Mouse (Mus musculus) liver, embryonic 14.5 days (tissue): ENCODE data around the gene Cdh23. TPM values are rescaled to one million over a fixed set of nuclear protein-coding genes. Genes with fewer than 3 reads are reported as not detected.

Experiments used
- ATAC-seq: fragments of 200-750 bp; cut with Nextera tagmentation; 2 replicates; pipeline ENCODE4 v1.8.0; 2017; ENCODE audit warnings: moderate number of reproducible peaks, mild to moderate bottlenecking, moderate library complexity; ENCODE audit not compliant: insufficient read depth
- DNase-seq, 3 experiments: peaks; one replicate each; pipeline ENCODE4 v3.0.0-alpha.2; 2012 to 2013; ENCODE audit warnings: low read depth in 3 of 3, low spot score in 3 of 3
- H3K27ac ChIP-seq: fragments of 300-500 bp; sonication (generic); 2 replicates; pipeline ENCODE4 v1.5.1; 2014; ENCODE audit warnings: moderate library complexity, mild to moderate bottlenecking, control low read depth, inconsistent platforms
- H3K27me3 ChIP-seq: fragments of 300-500 bp; sonication (generic); 2 replicates; pipeline ENCODE4 v1.6.1; 2014; ENCODE audit warnings: mild to moderate bottlenecking, low read length, moderate library complexity; ENCODE audit not compliant: control insufficient read depth, insufficient read depth
- H3K36me3 ChIP-seq: fragments of 300-500 bp; sonication (generic); replicated peaks from 2 replicates; pipeline ENCODE4 v1.6.1; 2014; ENCODE audit warnings: low read depth; ENCODE audit not compliant: control insufficient read depth, insufficient read depth
- H3K4me1 ChIP-seq, 2 experiments: fragments of 200-500 bp in 1 of 2; fragments of 300-500 bp in 1 of 2; sonication (generic) in 1 of 2; replicated peaks; 2 replicates each; pipeline ENCODE4 v1.6.1; 2012 to 2014; ENCODE audit warnings: antibody characterized with exemption in 1 of 2, inconsistent platforms in 1 of 2, low read length in 1 of 2; ENCODE audit not compliant: control insufficient read depth in 2 of 2, insufficient read depth in 2 of 2
- H3K4me2 ChIP-seq: fragments of 300-500 bp; sonication (generic); 2 replicates; pipeline ENCODE4 v1.6.1; 2014; ENCODE audit warnings: low read depth, mild to moderate bottlenecking, control low read depth, moderate library complexity
- H3K4me3 ChIP-seq, 2 experiments: fragments of 200-500 bp in 1 of 2; fragments of 300-500 bp in 1 of 2; sonication (generic) in 1 of 2; 2 replicates each; pipeline ENCODE4 v1.5.1; 2012 to 2014; ENCODE audit warnings: low read depth in 2 of 2, low read length in 2 of 2, mild to moderate bottlenecking in 2 of 2, control low read depth in 1 of 2, inconsistent platforms in 1 of 2, moderate library complexity in 1 of 2; ENCODE audit not compliant: insufficient read depth in 1 of 2
- H3K9ac ChIP-seq: fragments of 300-500 bp; sonication (generic); replicated peaks from 2 replicates; pipeline ENCODE4 v1.6.1; 2014; ENCODE audit warnings: mild to moderate bottlenecking, control low read depth, moderate library complexity
- H3K9me3 ChIP-seq: fragments of 300-500 bp; sonication (generic); 2 replicates; pipeline ENCODE4 v1.6.1; 2016; ENCODE audit warnings: low read length, mixed read lengths; ENCODE audit not compliant: control insufficient read depth
- CTCF ChIP-seq: IDR thresholded peaks from 2 replicates; pipeline ENCODE4 v1.5.1; 2016; ENCODE audit warnings: antibody characterized with exemption, low read depth, control low read depth
- EP300 ChIP-seq: IDR thresholded peaks from 2 replicates; pipeline ENCODE4 v1.6.1; 2016; ENCODE audit warnings: antibody characterized with exemption, low read depth
- WGBS: fragments of 180-500 bp; shearing (Covaris S2); extraction: QIAGEN DNeasy Blood & Tissue Kit; methylation state at CpG from one replicate; pipeline ENCODE4 v1.1.7; 2014; ENCODE audit not compliant: insufficient replicate concordance; 5-methylcytosine and 5-hydroxymethylcytosine counted together
- polyA plus RNA-seq, 2 experiments: library from polyadenylated mRNA; depleted of rRNA in 1 of 2; stranded (reverse) in 1 of 2; unstranded in 1 of 2; fragments of >200 nt; fragmentation: Nextera tagmentation in 1 of 2; extraction: Ambion mirVana in 1 of 2; gene quantifications; 2 replicates each; pipeline versions ENCODE4 v1.2.1 to v1.2.3; 2012 to 2014

Cdh23 gene
- polyA plus RNA-seq, 2 experiments: 0.02 TPM; not detected in 1

DNA sequence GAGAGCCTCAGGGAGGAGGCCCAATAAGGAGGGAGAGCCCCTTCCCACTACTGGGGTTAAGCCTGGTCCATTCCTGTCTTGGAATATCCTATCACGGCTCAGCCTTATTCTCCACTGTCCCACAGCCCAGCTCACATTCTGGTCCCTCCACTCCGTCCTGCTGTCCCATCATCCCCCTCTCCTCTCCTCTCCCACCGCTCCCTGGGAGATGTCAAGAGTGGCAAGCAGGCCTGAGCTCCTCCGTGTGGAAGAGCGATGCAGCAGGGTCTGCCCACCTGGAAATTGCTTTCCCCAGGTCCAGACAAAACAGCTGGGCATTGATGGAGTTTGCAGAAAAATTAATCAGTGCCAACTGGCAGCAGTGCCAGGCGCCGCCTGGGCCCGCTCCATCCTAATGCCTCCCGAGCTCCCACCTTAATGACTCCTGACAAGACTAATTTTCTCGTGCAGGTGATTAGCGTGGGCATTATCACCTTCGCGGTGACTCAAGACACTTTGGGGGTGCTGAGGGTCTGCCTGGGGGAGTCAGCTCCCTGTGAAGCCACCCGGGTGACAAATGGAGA lies 52.1 kb downstream of the Cdh23 start:
- no peaks in the 10 kb centered on the region for H3K27me3 ChIP-seq
- no peak overlapping the region for H3K4me2 ChIP-seq
- WGBS: 53% methylated on average over 14 of the region's 14 CpGs
- ATAC-seq: no peak
- H3K36me3 ChIP-seq: no peaks in the 10 kb centered on the region
- no peaks in the 10 kb centered on the region for H3K4me1 ChIP-seq
- H3K9ac ChIP-seq: no peak overlapping the region
- H3K9me3 ChIP-seq: no peaks in the 10 kb centered on the region
- no peak for DNase-seq
- no peak overlapping the region for H3K4me3 ChIP-seq
- TF ChIP-seq EP300 (no peak), CTCF (no peak)
- H3K27ac ChIP-seq: no peak overlapping the region

DNA sequence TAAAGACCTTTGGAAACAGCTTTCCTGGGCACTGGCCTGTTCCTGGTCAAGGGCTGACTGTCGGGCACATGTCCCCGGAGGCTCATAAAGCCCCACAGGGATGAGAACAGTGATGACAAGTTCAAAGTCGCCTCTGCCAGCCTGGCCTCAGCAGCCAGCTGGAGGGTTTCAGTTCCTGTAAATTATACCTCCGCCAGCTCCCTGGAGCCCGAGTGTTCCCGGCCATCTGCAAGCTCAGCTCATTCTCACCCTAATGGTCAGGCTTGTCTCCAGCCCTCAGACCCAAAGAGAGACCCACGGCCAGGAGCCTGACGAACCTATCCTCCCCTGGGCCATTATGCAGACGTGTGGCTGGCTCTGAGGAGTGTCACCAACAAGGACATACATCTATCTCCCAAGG lies 57.0 kb downstream of the Cdh23 start:
- no peak for ATAC-seq
- Histone ChIP-seq H3K9me3 (no peaks in the 10 kb centered on the region), H3K4me3 (no peak overlapping the region), H3K27me3 (no peaks in the 10 kb centered on the region), H3K4me1 (no peaks in the 10 kb centered on the region), H3K9ac (no peak overlapping the region), H3K4me2 (no peak overlapping the region), H3K27ac (no peak overlapping the region), H3K36me3 (no peaks in the 10 kb centered on the region)
- WGBS: 56% methylated on average over 9 of the region's 9 CpGs
- TF ChIP-seq CTCF (no peak), EP300 (no peak)
- no peak for DNase-seq

DNA sequence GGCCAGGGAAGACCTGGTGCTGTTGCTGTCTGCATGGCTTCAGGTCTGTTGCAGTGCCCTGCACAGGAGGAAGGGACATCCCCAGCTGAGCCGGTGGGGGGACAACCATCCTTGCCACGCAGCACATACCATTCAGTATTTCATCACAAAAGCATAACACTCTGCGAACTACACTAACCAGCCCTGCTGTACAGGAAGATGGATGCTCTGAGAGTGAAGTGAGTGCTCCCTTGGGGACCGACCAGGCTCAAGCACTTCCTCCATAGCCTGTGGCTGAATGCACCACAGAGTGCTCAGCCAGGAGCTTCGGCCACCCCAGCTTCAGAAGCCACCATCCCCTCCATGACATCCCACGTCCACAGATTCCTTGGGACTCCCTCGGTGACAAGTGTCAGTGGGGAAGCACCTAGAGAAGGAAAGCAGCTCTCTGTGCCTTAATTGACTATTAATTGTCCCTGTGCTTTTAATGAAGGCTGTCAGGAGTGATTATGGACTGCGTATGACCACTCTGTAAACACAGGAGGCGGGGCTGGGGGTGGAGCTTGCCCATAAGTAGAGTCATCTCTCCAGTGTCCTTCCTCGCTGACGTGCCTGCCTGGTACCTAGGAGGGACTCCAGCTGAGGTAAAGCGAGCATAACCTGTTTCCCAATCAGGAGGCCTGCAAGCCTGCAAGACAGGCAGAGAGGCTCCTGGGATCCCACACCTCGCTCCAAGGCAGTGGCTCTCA lies 60.6 kb downstream of the Cdh23 start:
- H3K4me3 ChIP-seq: no peak overlapping the region
- TF ChIP-seq CTCF (no peak), EP300 (no peak)
- H3K9ac ChIP-seq: no peak overlapping the region
- H3K4me1 ChIP-seq: no peaks in the 10 kb centered on the region
- WGBS: 21% methylated on average over 13 of the region's 13 CpGs
- H3K27me3 ChIP-seq: no peaks in the 10 kb centered on the region
- H3K27ac ChIP-seq: no peak overlapping the region
- ATAC-seq (no peak), DNase-seq (no peak)
- H3K9me3 ChIP-seq: no peaks in the 10 kb centered on the region
- H3K4me2 ChIP-seq: no peak overlapping the region
- H3K36me3 ChIP-seq: no peaks in the 10 kb centered on the region

DNA sequence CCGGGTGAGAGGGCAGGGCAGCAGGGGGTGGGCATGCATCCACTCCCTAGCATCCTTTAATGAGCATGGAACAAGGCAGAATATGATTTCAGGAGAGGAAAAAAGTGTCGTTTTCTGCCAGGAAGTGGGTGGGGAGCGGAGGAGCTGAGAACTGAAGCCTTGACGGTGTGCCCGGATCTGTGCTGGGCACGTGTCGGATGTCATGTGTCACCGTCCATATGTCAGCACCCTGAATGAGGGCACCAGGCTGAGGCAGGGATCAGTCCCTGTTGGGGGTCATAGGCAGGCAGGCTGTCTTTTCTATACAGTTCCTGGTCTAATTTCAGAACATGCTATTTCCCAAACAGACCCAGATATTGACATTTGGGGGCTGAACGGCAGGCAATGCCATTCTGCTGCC lies 61.9 kb downstream of the Cdh23 start:
- WGBS: 47% methylated on average over 9 of the region's 9 CpGs
- TF ChIP-seq EP300 (no peak), CTCF (no peak)

DNA sequence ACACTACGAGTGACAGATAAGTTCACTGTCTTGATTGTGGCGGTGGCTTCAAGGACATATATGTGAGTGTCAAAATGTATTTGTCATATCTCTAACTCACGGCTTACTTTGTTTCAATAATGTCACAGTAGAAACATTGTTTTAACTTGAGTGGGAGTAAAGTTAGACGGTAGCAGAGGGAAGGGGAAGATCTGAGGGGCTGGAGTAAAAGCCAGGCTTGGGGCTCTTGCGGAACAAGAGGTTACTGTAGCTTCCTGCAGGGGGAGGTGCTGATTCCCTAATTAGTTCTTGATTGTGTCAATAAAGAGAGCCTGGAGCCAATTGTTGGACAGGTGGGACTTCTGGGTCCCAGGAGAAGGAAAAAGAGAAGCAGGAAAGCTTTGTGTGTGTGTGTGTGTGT lies 70.2 kb downstream of the Cdh23 start:
- H3K27me3 ChIP-seq: no peaks in the 10 kb centered on the region
- no peaks in the 10 kb centered on the region for H3K36me3 ChIP-seq
- no peak overlapping the region for H3K9ac ChIP-seq
- no peaks in the 10 kb centered on the region for H3K4me1 ChIP-seq
- no peak for ATAC-seq
- no peak overlapping the region for H3K27ac ChIP-seq
- no peak overlapping the region for H3K4me3 ChIP-seq
- TF ChIP-seq CTCF (no peak), EP300 (no peak)
- H3K4me2 ChIP-seq: no peak overlapping the region
- no peaks in the 10 kb centered on the region for H3K9me3 ChIP-seq
- WGBS: 46% methylated on average over 5 of the region's 5 CpGs
- DNase-seq: no peak

More for the DNA sequence above, 61.9 kb downstream of the Cdh23 start:
- ATAC-seq (no peak), DNase-seq (no peak)
- Histone ChIP-seq H3K4me2 (no peak overlapping the region), H3K9me3 (no peaks in the 10 kb centered on the region), H3K4me1 (no peaks in the 10 kb centered on the region), H3K36me3 (no peaks in the 10 kb centered on the region), H3K27me3 (no peaks in the 10 kb centered on the region), H3K9ac (no peak overlapping the region), H3K4me3 (no peak overlapping the region), H3K27ac (no peak overlapping the region)
